Mouse (Mus musculus) heart, embryonic 10.5 days (tissue): Measurements from ENCODE around the gene Junb. TPM values are rescaled to one million over a fixed set of nuclear protein-coding genes. Genes with fewer than 3 reads are reported as not detected.

Experiments used
- DNase-seq: peaks from one replicate; pipeline ENCODE4 v3.0.0-alpha.2; 2017; ENCODE audit warnings: low spot score
- H3K27ac ChIP-seq: fragments of 300-500 bp; sonication (generic); 2 replicates; pipeline ENCODE4 v1.5.1; 2016; ENCODE audit warnings: mild to moderate bottlenecking
- H3K27me3 ChIP-seq: fragments of 300-500 bp; sonication (generic); 2 replicates; pipeline ENCODE4 v1.6.1; 2016; ENCODE audit warnings: mild to moderate bottlenecking; ENCODE audit not compliant: poor library complexity, insufficient read depth, severe bottlenecking
- H3K36me3 ChIP-seq: fragments of 300-500 bp; sonication (generic); 2 replicates; pipeline ENCODE4 v1.6.1; 2016; ENCODE audit warnings: mild to moderate bottlenecking, moderate library complexity
- H3K4me1 ChIP-seq: fragments of 300-500 bp; sonication (generic); 2 replicates; pipeline ENCODE4 v1.6.1; 2016; ENCODE audit warnings: mild to moderate bottlenecking
- H3K4me3 ChIP-seq: fragments of 300-500 bp; sonication (generic); 2 replicates; pipeline ENCODE4 v1.5.1; 2016; ENCODE audit warnings: mild to moderate bottlenecking, moderate library complexity
- H3K9me3 ChIP-seq: fragments of 300-500 bp; sonication (generic); 2 replicates; pipeline ENCODE4 v1.6.1; 2016; ENCODE audit warnings: mild to moderate bottlenecking, moderate library complexity
- WGBS: fragments of 180-500 bp; shearing (Covaris S2); methylation state at CpG from one replicate; pipeline ENCODE4 v1.1.7; 2016; 5-methylcytosine and 5-hydroxymethylcytosine counted together
- polyA plus RNA-seq: library from polyadenylated mRNA; unstranded; fragments of >200 nt; fragmentation: Nextera tagmentation; extraction: Ambion mirVana; gene quantifications from 2 replicates; pipeline ENCODE4 v1.2.1, GENCODE M21; 2016

Gene Junb
- polyA plus RNA-seq, 1 experiment from 2014 or later: 11.4 TPM

GRCm38 (mm10) chr8:84936962-84937546 lies 41.5 kb downstream of the Junb start, which contains the start of gene Mast1:
TSS of gene Mast1 (minus strand) at chr8:84937359.
- H3K27me3 ChIP-seq: peaks cover 86% of the 10 kb centered on the region
- no peaks in the 10 kb centered on the region for H3K9me3 ChIP-seq
- peak within 1 kb of the TSS; percentile 13; the same call in 1 of the 2 replicates for H3K27ac ChIP-seq
- peak within 1 kb of the TSS; percentile 60 for H3K4me3 ChIP-seq
- peaks cover 21% of the 10 kb centered on the region for H3K4me1 ChIP-seq
- 1% methylated on average over 50 of the region's 50 CpGs for WGBS
- peak; percentile 81 for DNase-seq
- no peaks in the 10 kb centered on the region for H3K36me3 ChIP-seq

- peaks cover 90% of the 10 kb centered on the region for H3K27me3 ChIP-seq
- no peaks in the 10 kb centered on the region for H3K9me3 ChIP-seq
- peak overlapping the region; percentile 60 for H3K4me3 ChIP-seq
- H3K36me3 ChIP-seq: no peaks in the 10 kb centered on the region
- 26% methylated on average over 23 of the region's 23 CpGs for WGBS
- H3K4me1 ChIP-seq: peaks cover 21% of the 10 kb centered on the region
- DNase-seq: no peak
- H3K27ac ChIP-seq: peak overlapping the region; percentile 13; the same call in 1 of the 2 replicates
Measured at GRCm38 (mm10) chr8:84936041-84936961, 42.2 kb downstream of the Junb start.

GRCm38 (mm10) chr8:84935489-84935888 lies 43.0 kb downstream of the Junb start:
- Histone ChIP-seq H3K27me3 (peaks cover 92% of the 10 kb centered on the region), H3K4me3 (no peak overlapping the region)
- 6% methylated on average over 14 of the region's 14 CpGs for WGBS

GRCm38 (mm10) chr8:84934860-84935259 lies 43.7 kb downstream of the Junb start:
- no peak overlapping the region for H3K27ac ChIP-seq
- peaks cover 95% of the 10 kb centered on the region for H3K27me3 ChIP-seq
- H3K9me3 ChIP-seq: no peaks in the 10 kb centered on the region
- no peak overlapping the region for H3K4me3 ChIP-seq
- WGBS: 3% methylated on average over 15 of the region's 15 CpGs
- no peaks in the 10 kb centered on the region for H3K36me3 ChIP-seq
- no peak for DNase-seq
- peaks cover 21% of the 10 kb centered on the region for H3K4me1 ChIP-seq

More at GRCm38 (mm10) chr8:84935489-84935888, 43.0 kb downstream of the Junb start:
- Histone ChIP-seq H3K9me3 (no peaks in the 10 kb centered on the region), H3K4me1 (peaks cover 21% of the 10 kb centered on the region), H3K36me3 (no peaks in the 10 kb centered on the region), H3K27ac (no peak overlapping the region)
- DNase-seq: no peak

- Histone ChIP-seq H3K27me3 (peaks cover 95% of the 10 kb centered on the region), H3K27ac (no peak overlapping the region), H3K9me3 (no peaks in the 10 kb centered on the region), H3K36me3 (no peaks in the 10 kb centered on the region), H3K4me3 (no peak overlapping the region), H3K4me1 (peaks cover 27% of the 10 kb centered on the region)
- whole genome bisulfite sequencing: 79% methylated on average over 16 of the region's 16 CpGs
- no peak for DNase-seq
Measured at GRCm38 (mm10) chr8:84933767-84934559, 44.6 kb downstream of the Junb start.

- H3K9me3 ChIP-seq: no peaks in the 10 kb centered on the region
Measured at GRCm38 (mm10) chr8:84930582-84930981, 47.9 kb downstream of the Junb start.

GRCm38 (mm10) chr8:84928456-84929306 lies 49.8 kb downstream of the Junb start:
- WGBS: 6% methylated on average over 46 of the region's 52 CpGs
- no peak for DNase-seq
- no peaks in the 10 kb centered on the region for H3K36me3 ChIP-seq
- peaks cover 88% of the 10 kb centered on the region for H3K27me3 ChIP-seq
- no peak overlapping the region for H3K27ac ChIP-seq
- H3K4me3 ChIP-seq: peak overlapping the region; percentile 52
- peaks cover 13% of the 10 kb centered on the region for H3K4me1 ChIP-seq
- no peaks in the 10 kb centered on the region for H3K9me3 ChIP-seq

More at GRCm38 (mm10) chr8:84930582-84930981, 47.9 kb downstream of the Junb start:
- WGBS: 81% methylated on average over 13 of the region's 13 CpGs
- Histone ChIP-seq H3K27ac (no peak overlapping the region), H3K4me3 (no peak overlapping the region), H3K27me3 (peaks cover 90% of the 10 kb centered on the region), H3K36me3 (no peaks in the 10 kb centered on the region), H3K4me1 (peaks cover 22% of the 10 kb centered on the region)
- DNase-seq: no peak

- Histone ChIP-seq H3K4me1 (peaks cover 13% of the 10 kb centered on the region), H3K27me3 (peaks cover 85% of the 10 kb centered on the region), H3K27ac (no peak overlapping the region), H3K9me3 (no peaks in the 10 kb centered on the region), H3K4me3 (no peak overlapping the region), H3K36me3 (no peaks in the 10 kb centered on the region)
- 61% methylated on average over 1 of the region's 1 CpGs for WGBS
- no peak for DNase-seq
Measured at GRCm38 (mm10) chr8:84927513-84927912, 51.0 kb downstream of the Junb start.

- no peaks in the 10 kb centered on the region for H3K9me3 ChIP-seq
- no peak for DNase-seq
- no peaks in the 10 kb centered on the region for H3K36me3 ChIP-seq
- no peak overlapping the region for H3K27ac ChIP-seq
- H3K4me1 ChIP-seq: peaks cover 13% of the 10 kb centered on the region
- WGBS: 64% methylated on average over 7 of the region's 7 CpGs
- peaks cover 70% of the 10 kb centered on the region for H3K27me3 ChIP-seq
- H3K4me3 ChIP-seq: no peak overlapping the region
Measured at GRCm38 (mm10) chr8:84925557-84925956, 53.0 kb downstream of the Junb start.
